Mouse (Mus musculus) thymus, adult 2 months (tissue): ENCODE measurements around the gene Vezt.

Experiments used
- CTCF ChIP-seq: fragments of 200-500 bp; IDR thresholded peaks from 2 replicates; pipeline ENCODE4 v1.5.1; 2012; ENCODE audit warnings: mild to moderate bottlenecking, control low read depth, low read length, moderate library complexity, borderline replicate concordance; ENCODE audit not compliant: control insufficient read depth, poor library complexity, insufficient read depth; ENCODE audit errors: extremely low read depth
- POLR2A ChIP-seq: fragments of 200-500 bp; IDR thresholded peaks from 2 replicates; pipeline ENCODE4 v1.6.1; 2012; ENCODE audit warnings: mild to moderate bottlenecking, low read length, control low read depth, moderate library complexity; ENCODE audit not compliant: control insufficient read depth, poor library complexity, insufficient read depth; ENCODE audit errors: extremely low read depth

DNA sequence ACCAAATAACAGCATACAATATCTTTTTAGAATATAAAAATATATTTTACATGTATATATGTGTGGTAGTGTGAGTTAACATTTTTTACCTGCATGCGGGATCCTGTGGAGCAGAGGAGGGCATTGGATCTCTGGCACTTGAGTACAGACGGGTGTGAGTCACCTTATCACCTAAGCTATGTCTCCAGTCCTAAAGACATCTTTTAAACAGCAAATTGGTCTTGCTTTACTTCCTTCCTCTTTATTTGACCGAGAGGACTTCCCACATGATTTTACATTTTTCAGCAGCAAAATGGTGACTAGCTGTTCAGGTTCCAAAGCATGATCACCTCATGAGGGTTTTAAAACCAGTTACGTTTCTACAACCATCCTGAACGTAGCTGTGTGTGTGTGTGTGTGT is 124.3 kb downstream of the Vezt start:
- TF ChIP-seq POLR2A, result no peak
- no peak for TF ChIP-seq CTCF
